Mouse (Mus musculus) brain, embryonic 14.5 days (tissue): Measurements from ENCODE around the gene Elp1. TPM values are rescaled to one million over a fixed set of nuclear protein-coding genes. Genes with fewer than 3 reads are reported as not detected.

ENCODE experiments used
- DNase-seq: peaks from one replicate; pipeline ENCODE4 v3.0.0-alpha.2; 2011; ENCODE audit warnings: low read depth
- CTCF ChIP-seq: fragments of 200-500 bp; IDR thresholded peaks from 2 replicates; pipeline ENCODE4 v1.5.1; 2012; ENCODE audit warnings: inconsistent platforms, mild to moderate bottlenecking, moderate library complexity, borderline replicate concordance; ENCODE audit not compliant: insufficient read depth, insufficient read length; ENCODE audit errors: extremely low read depth
- POLR2A ChIP-seq: fragments of 200-500 bp; IDR thresholded peaks from 2 replicates; pipeline ENCODE4 v1.6.1; 2012; ENCODE audit warnings: mild to moderate bottlenecking, inconsistent platforms, borderline replicate concordance; ENCODE audit not compliant: poor library complexity, insufficient read depth, insufficient read length, severe bottlenecking; ENCODE audit errors: extremely low read depth
- polyA plus RNA-seq: library from polyadenylated mRNA; depleted of rRNA; stranded (reverse); fragments of >200 nt; gene quantifications from 2 replicates; pipeline ENCODE4 v1.2.3, GENCODE M21; 2012; rRNA removed

The Elp1 gene
- 79.2 and 82.1 TPM in 2 replicates for polyA plus RNA-seq

- TF ChIP-seq POLR2A: peak; percentile 71; the same call in 1 of the 2 replicates
- TF ChIP-seq CTCF: no peak
- DNase-seq: peak; percentile 97
Observed at GRCm38 (mm10) chr4:56801907-56802668, at the start of gene Elp1, which contains the start of gene Fam206a. Gene Elp1 (minus strand): TSS chr4:56802331. Gene Fam206a (plus strand): TSS chr4:56802345.

GRCm38 (mm10) chr4:56850724-56851123 is 48.6 kb upstream of the Elp1 start:
- TF ChIP-seq CTCF (no peak), POLR2A (no peak)
- no peak for DNase-seq

GRCm38 (mm10) chr4:56848044-56848443 is 45.9 kb upstream of the Elp1 start:
- no peak for DNase-seq
- TF ChIP-seq CTCF: no peak
- no peak for TF ChIP-seq POLR2A

GRCm38 (mm10) chr4:56847400-56847799 is 45.3 kb upstream of the Elp1 start:
- TF ChIP-seq POLR2A: no peak
- no peak for TF ChIP-seq CTCF

GRCm38 (mm10) chr4:56845896-56846533 is 43.9 kb upstream of the Elp1 start:
- TF ChIP-seq POLR2A: no peak
- no peak for DNase-seq

More at GRCm38 (mm10) chr4:56847400-56847799, 45.3 kb upstream of the Elp1 start:
- DNase-seq: no peak

GRCm38 (mm10) chr4:56844911-56845310 is 42.8 kb upstream of the Elp1 start:
- TF ChIP-seq CTCF (no peak), POLR2A (no peak)
- no peak for DNase-seq

GRCm38 (mm10) chr4:56843963-56844362 is 41.8 kb upstream of the Elp1 start:
- no peak for DNase-seq
- TF ChIP-seq POLR2A (no peak), CTCF (no peak)

- no peak for TF ChIP-seq CTCF
- TF ChIP-seq POLR2A: no peak
- DNase-seq: no peak
Observed at GRCm38 (mm10) chr4:56842501-56842900, 40.4 kb upstream of the Elp1 start.

- TF ChIP-seq CTCF (no peak), POLR2A (no peak)
- DNase-seq: no peak
Observed at GRCm38 (mm10) chr4:56840297-56840696, 38.2 kb upstream of the Elp1 start.

- TF ChIP-seq CTCF (no peak), POLR2A (no peak)
- DNase-seq: no peak
Observed at GRCm38 (mm10) chr4:56837661-56838060, 35.5 kb upstream of the Elp1 start.

- TF ChIP-seq CTCF (no peak), POLR2A (no peak)
- DNase-seq: no peak
Observed at GRCm38 (mm10) chr4:56831998-56832397, 29.9 kb upstream of the Elp1 start.
